Mouse (Mus musculus): ENCODE data around the gene Rnf123. TPM values are rescaled to one million over a fixed set of nuclear protein-coding genes. Genes with fewer than 3 reads are reported as not detected.

The Rnf123 gene
- total and polyA plus RNA-seq, 3 experiments = 65.5 to 93.6 (median 66.0) TPM

GRCm38 (mm10) chr9:108104766-108105548 lies 21.8 kb upstream of the Rnf123 start:
- DNase-seq = no peak

GRCm38 (mm10) chr9:108099619-108100018 lies 16.5 kb upstream of the Rnf123 start:
- DNase-seq = no peak

- no peak for DNase-seq
Measured at GRCm38 (mm10) chr9:108095949-108096712, 13.0 kb upstream of the Rnf123 start.

GRCm38 (mm10) chr9:108095518-108095917 lies 12.4 kb upstream of the Rnf123 start:
- DNase-seq = peak; percentile 62

- peak; percentile 61 for DNase-seq
Measured at GRCm38 (mm10) chr9:108094998-108095411, 11.9 kb upstream of the Rnf123 start.

- DNase-seq = peak; percentile 98
Measured at GRCm38 (mm10) chr9:108094184-108094941, 11.2 kb upstream of the Rnf123 start, which contains the start of gene Apeh. Gene Apeh (minus strand): TSS chr9:108094606.

GRCm38 (mm10) chr9:108093586-108093985 lies 10.4 kb upstream of the Rnf123 start:
- DNase-seq = no peak

GRCm38 (mm10) chr9:108090611-108091120 lies 7.5 kb upstream of the Rnf123 start:
- no peak for DNase-seq

GRCm38 (mm10) chr9:108085261-108085660 lies 2.1 kb upstream of the Rnf123 start:
- DNase-seq = no peak

GRCm38 (mm10) chr9:108083561-108083960 lies 415 bp upstream of the Rnf123 start:
- DNase-seq = no peak

GRCm38 (mm10) chr9:108082549-108082948 lies 597 bp downstream of the Rnf123 start:
- DNase-seq = no peak

- no peak for DNase-seq
Measured at GRCm38 (mm10) chr9:108080168-108080567, 3.0 kb downstream of the Rnf123 start, which contains the start of gene Mst1. Gene Mst1 (plus strand): TSS chr9:108080436.

GRCm38 (mm10) chr9:108073141-108073930 lies 9.8 kb downstream of the Rnf123 start:
- no peak for DNase-seq

GRCm38 (mm10) chr9:108072481-108072924 lies 10.6 kb downstream of the Rnf123 start:
- DNase-seq = no peak

GRCm38 (mm10) chr9:108071801-108072200 lies 11.3 kb downstream of the Rnf123 start:
- no peak for DNase-seq

GRCm38 (mm10) chr9:108069529-108069928 lies 13.6 kb downstream of the Rnf123 start:
- no peak for DNase-seq

GRCm38 (mm10) chr9:108069007-108069406 lies 14.1 kb downstream of the Rnf123 start:
- DNase-seq = no peak

GRCm38 (mm10) chr9:108067900-108068299 lies 15.2 kb downstream of the Rnf123 start:
- DNase-seq = peak; percentile 83

GRCm38 (mm10) chr9:108067199-108067598 lies 15.9 kb downstream of the Rnf123 start:
- DNase-seq = no peak

GRCm38 (mm10) chr9:108065491-108066011 lies 17.6 kb downstream of the Rnf123 start:
- peak; percentile 74 for DNase-seq

- no peak for DNase-seq
Measured at GRCm38 (mm10) chr9:108063361-108063760, 19.8 kb downstream of the Rnf123 start.
